Mouse (Mus musculus): ENCODE results near the gene Mlf2.
"Not testable (repeated sequence)": the region's sequence is repeated elsewhere in the genome, so short reads cannot be mapped to it uniquely, and the experiment has no call there.

The Mlf2 gene

DNA sequence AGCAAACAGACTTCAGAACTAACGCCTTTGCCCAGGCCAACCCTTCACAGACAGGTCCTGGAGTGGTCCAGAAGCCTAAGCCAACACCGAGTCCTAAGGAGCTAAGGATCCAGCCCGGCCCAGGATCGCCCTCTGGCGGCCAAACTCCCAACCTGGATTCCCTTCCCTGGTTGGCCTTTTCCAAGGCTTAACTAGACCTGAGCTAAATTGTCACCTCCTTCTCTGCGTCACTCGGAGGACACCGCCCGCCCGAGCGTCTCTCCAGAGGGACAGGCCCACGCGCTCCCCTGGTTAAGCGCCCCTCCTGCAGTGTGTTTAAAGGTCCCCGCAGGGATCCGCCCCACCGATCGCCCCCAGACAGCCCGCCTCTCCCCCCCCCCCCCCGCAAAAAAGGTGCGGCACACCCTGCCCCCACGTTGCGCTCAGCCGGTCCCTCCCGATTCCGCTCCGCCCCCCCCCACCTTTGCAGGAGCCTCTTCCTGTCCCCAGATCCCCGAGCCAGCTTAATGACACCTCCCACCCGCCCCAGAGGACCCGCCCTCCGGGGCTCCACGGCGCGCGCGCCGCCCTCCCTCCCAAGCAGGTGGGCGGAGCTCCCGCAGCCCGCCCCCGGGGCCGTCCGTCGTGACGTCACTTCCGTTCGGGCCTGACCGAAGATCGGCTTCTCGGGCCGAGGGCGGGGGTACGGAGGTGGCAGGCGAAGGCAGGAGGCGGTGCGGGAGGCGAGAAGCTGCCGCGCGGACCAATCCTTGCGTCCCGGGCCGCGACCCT lies at the start of gene Mlf2:
Gene Mlf2, plus strand, starts transcription at position 633 of the 771 bp plus-strand sequence.
- peak; percentile 97 for DNase-seq (ENCODE audit: low spot score)

DNA sequence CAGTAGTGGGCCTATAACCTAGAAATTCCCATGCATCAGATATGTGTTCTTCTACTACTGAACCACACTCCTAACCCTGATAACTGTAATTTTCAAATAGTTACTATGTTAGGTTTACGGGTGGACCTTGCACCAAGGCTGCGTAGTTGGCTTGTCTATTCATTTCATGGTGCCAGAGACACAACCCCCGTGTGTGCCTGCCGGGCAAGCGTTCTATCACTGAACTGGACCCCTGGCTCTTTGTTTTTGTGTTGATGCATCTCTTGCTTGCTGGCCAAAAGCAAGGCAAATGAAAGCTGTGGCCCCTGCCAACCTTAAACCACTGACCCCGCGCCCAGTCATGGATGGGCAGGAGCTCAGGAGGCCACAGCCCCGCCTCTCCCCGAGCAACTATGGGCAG lies 49.4 kb upstream of the Mlf2 start:
- no peak for DNase-seq (ENCODE audit: low spot score)

DNA sequence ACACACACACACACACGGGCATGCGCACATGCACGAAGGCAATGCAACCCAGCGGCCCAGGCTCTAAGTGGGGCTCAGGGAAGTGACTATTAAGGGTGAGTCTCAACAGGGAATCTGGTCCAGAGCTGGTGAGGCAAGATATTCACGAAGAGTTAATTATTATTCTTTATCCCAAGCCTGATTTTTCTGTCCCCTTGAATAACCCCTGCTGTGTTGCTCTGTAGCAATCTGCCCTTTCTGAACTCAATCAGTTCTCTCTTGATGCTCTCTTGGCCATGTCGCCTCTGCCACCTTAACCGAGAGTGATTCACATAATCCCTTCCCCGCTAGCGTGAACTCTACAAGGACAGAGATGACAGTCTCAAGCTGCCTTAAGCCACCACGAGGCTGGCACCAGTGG lies 47.8 kb upstream of the Mlf2 start:
- DNase-seq (ENCODE audit: low spot score), result no peak

DNA sequence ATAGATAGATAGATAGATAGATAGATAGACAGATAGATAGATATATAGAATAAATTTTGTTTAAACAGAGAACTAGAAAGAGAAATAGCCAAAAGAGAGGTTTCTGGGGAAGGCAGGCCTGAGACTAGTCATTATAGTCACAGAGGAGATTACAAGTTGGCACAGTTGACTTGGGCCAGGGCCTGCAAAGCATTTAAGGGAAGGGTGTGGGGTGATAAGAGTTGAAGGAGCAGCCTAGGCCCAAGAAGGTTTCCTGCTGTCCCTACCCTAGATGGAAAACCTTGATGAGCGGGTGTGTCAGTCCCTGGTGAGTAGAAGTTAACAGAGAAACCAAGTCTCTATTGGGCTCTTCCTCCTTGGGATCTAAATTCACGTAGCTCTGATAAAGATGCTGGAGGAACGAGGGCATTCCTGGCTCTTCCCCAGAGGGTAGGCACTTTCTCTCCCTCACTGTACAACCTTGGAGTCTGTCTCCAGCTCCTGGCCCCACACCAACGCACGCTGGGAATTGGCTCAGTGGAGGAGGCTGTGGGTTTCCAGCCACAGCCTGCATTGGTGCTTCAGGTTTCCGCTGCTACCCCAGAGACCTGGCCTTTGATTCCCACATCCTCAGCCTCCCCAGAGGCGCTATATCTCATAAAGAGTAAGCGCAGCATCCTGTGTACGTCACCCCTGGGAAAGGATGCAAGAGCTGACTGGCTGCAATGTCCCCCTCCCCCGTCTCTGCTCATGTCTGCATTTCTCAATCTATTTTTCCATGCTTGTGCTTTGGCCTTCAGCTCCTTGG lies 46.3 kb upstream of the Mlf2 start:
- no peak for DNase-seq (ENCODE audit: low spot score)

DNA sequence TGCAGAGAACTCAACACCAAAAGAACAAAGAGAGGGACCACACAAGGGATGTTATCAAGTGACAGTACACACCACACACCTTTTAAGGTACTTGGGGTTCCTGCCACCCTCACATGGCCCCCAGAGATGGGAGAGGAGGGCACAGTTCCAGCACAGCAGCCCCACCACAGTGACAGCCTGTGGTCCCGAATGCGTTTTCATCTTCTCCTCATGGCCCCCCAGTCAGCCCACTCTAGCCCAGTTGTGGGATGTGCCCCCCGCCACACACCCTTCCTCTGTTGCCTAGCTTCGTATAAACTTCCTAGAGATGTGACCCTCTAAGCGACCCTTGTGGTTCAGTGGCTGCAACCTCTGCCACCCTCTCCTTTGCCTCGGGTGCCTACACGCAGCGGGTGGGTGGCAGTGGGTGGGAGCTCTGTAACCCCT lies 45.2 kb upstream of the Mlf2 start:
- no peak for DNase-seq (ENCODE audit: low spot score)

DNA sequence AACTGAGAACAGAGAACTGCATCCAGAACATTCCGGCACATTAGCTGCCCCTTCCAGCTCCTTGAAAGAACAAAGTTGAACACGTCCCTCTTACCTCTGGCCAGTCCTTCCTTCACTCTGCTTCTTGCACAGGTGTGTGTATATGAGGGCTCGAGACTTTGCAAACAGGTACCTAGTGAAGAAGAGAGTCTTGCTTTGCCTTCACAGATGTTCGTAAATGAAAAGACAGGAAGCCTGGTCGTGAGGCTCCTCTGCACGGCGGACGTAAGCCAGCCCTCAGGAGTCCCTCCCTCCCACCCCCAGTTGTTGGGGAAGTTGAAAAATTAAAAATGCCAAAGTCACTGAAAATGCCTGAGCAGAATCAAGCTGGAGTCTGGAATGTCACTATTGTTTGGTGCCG lies 43.2 kb upstream of the Mlf2 start, which contains the start of gene Cd4:
Gene Cd4, minus strand, starts transcription at position 236 of the 400 bp plus-strand sequence.
- no peak for DNase-seq (ENCODE audit: low spot score)

DNA sequence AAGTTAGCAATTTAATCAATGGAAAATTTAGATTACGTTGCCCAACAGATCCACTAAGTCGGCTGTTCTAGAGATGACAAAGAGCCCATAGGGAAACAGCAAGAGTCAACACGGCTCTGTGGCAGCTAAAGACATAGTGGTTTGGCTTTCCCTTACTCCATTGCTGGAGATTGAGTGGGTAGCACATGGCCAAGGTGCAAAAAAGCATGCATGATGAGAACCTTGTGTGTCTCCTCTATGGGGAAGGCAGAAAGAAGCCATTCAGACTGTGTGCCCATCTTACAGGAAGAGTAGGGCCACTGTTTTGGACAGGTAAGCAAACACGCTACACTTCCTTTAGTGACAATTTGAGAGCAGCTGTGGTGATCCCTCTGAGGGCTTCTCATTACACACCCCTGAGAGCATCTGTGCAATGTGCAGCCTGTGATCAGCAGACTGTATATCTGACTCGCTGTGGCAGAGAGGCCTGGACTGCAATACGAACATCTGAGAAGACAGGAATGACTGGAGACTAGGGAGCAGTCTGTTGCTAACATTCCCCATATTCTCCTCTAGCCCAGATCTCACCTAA lies 42.5 kb upstream of the Mlf2 start:
- no peak for DNase-seq (ENCODE audit: low spot score)

DNA sequence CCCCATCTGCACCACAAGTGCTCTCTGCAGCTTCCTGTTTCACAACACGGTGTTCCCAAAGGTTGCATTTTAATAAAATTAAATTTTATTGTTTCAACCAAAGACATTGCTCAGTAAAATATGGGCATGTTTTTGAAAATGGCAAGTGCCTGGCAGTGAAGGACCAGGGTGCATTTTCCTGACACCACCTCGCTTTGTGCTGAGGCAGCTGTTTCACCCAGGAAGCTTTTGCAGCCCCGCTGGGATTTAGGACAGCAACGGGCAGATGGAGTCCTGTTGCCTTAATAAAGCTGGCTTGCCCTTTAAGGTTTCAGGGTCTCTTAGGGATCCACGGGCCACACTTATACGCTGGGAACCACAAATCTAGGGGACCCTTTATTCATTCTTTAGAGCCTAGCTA lies 40.2 kb upstream of the Mlf2 start:
- DNase-seq (ENCODE audit: low spot score), result no peak

DNA sequence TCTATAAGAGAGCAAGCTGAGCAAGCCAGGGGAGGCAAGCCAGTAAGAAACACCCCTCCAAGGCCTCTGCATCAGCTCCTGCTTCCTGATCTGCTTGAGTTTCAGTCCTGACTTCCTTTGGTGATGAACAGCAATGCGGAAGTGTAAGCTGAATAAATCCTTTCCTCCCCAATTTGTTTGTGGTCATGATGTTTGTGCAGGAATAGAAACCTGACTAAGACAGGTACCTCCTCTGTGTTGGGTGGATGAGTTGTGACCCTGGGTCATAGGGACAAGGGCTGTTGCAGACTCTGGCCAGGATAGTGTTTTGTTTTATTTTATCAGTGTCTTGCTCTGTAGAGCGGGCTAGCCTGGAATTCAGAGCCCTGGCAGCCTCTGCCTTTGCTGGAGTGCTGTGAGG lies 37.1 kb upstream of the Mlf2 start:
- DNase-seq (ENCODE audit: low spot score), result not testable (repeated sequence)

DNA sequence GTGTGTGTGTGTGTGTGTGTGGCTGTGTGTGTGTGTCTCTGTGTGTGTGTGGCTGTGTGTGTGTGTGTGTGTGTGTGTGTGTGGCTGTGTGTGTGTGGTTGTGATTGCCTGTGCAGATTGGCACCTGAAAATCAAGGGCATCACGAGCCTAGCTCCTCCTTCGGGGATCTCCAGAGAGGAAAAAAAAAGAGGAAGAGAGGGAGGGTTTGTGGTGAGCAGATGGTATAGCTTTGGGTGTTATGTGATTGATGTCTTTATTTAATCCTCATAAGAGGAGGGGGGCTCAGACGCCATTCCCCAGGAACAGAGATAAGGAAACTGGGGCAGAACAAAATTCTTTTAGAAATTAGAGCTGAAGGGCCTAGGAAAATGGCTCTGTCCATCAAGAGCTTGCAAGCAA lies 32.8 kb upstream of the Mlf2 start:
- DNase-seq (ENCODE audit: low spot score), result no peak

DNA sequence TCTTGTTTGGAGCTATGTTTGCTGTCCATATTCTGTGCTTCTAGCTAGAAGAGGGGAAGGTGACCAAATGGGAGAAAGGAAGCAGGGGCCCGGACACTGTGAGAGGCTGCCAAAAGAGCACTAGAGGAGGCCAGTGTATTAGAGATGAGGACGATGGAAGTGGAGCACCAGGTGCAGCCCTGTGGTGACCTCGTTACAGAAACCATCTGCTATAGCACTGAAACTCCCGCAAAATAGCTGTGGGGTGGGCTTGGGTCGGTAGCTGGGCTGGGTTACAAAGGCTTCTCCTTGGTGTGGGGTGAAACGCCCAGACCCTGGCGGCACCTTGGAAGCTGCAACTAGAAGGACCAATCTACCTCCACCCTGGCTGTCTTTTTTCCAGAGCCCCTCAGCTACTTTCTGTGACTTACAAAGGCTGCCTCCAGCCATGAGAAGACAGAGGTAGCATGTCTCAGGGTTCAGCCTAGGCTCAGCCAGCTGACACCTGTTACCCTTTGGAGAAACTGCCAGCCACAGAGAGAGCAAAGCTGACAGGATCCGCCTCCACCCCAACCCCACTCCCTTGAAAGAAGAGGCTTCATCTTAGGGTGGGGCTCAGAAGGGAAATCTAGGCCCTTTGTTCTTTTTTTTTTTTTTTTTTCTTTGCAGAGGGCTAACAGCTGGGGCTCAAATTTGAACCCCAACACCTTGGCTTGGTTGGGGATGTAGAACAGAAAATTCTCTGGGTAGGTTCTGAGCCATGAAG lies 31.0 kb upstream of the Mlf2 start:
- DNase-seq (ENCODE audit: low spot score), result no peak

DNA sequence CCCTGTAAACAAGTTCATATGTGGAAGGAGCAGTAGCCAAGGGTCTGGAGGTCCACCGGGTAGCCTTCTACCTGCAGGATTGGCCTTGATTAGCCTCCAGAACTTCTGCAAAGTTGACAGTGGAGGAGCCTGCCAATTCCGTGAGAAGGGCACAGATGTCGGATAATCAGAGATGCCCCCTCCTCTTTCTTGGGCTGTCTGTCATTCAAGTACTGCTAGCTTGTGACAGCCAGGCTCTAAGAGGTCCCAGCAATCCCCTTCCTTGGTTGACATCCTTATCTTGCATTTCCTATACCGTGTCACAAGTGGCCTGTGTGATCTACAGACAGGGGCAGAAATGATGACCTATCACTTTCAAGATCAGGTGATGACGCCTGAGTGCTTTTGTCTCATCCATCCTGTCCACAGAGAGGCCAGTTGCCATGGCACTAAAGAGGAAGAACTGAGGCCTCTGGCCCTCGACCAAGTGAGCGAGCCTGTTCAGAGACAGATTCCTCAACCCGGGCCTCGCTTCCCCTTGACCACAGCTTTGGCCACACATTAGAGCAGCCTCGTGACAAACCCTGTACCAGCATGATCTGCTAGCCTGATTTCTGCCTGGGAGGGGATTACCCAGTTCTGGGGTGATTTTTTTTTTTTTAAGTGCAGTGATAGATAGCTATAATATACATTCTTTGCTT lies 30.2 kb upstream of the Mlf2 start:
- no peak for DNase-seq (ENCODE audit: low spot score)

DNA sequence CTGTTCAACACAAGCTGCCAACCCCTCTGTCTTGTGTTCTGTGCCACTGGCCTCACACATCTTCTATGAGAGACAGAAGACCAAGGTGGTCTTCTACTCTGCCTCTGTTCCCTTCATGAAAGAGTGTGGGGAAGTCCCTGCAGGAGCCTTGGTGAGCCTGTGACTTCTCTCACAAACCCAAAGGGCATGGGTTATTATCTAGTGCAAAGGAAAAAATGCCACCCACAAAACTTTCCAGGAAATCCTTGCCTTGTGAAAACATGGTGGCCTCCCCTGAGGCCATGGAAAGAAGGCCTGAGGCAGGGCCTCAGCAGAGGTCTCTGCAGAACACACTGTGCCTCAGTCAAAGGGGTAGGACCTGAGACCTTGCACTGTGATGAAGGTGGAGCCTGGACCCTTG lies 29.3 kb upstream of the Mlf2 start:
- no peak for DNase-seq (ENCODE audit: low spot score)

DNA sequence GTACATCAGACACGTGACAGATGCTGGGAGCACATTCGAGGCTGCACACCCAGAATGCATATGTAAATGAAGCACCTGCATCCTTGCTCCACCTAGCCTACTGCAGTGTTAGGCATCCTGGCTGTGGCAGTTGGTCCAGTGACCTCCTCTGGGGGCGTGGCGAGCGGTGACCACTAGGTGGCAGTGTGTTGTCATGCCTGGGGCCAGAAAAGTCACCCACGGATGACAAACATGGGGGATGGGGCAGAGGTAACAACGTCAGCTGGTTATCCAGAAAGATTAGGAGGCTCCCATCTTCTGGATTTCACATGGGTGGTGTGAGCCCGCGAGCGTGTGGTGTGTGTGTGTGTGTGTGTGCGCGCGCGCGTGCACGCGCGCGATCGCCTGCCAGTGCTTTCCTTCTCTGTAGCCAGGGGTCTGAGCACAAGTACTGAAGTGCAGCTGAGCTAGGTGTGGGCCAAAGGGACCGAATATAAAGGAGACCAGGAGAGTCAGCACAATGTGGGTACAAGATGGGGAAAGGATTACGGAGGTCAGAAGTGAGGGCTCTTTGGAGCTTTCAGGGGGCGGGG lies 27.5 kb upstream of the Mlf2 start:
- peak; percentile 97 for DNase-seq (ENCODE audit: low spot score)

DNA sequence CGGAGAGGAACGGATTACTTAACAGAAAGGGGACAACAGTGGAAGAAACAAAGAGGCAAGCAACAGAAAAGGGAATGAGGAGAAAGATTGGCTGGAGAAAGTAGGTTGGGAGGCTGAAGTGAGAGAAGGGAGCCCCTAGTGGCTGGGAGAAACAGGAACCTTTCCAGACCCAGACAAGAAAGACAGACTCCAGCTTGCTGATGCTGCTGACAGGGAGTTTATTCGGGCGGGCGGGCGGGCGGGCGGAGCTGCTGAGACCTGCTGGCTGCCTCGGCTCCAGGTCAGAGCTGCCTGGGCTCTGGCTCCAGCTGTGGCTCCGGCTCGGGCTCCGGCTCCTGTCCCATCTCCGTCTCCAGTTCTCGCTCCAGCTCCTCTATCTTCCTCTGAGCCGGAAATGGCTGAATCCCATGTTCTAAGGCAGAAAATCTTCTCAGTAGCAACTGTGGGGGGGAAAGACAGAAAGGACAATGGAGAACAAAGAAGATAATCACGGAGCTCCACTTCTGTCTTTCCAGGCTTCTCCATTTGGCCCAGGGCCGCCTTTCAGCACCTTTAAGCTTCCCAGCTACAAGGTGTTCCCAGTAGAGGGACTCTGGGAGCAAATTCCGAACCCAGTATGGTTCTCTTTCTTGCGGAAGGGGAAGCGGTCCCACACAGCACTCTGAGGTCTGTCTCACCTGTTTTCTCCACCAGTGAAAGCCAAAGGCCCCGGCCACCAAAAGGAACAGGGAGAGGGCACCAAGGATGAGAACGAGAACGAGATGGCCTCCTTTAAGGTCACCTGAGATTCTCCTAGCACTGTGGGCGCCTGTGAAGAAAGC lies 26.8 kb upstream of the Mlf2 start:
- DNase-seq (ENCODE audit: low spot score), result peak; percentile 81

DNA sequence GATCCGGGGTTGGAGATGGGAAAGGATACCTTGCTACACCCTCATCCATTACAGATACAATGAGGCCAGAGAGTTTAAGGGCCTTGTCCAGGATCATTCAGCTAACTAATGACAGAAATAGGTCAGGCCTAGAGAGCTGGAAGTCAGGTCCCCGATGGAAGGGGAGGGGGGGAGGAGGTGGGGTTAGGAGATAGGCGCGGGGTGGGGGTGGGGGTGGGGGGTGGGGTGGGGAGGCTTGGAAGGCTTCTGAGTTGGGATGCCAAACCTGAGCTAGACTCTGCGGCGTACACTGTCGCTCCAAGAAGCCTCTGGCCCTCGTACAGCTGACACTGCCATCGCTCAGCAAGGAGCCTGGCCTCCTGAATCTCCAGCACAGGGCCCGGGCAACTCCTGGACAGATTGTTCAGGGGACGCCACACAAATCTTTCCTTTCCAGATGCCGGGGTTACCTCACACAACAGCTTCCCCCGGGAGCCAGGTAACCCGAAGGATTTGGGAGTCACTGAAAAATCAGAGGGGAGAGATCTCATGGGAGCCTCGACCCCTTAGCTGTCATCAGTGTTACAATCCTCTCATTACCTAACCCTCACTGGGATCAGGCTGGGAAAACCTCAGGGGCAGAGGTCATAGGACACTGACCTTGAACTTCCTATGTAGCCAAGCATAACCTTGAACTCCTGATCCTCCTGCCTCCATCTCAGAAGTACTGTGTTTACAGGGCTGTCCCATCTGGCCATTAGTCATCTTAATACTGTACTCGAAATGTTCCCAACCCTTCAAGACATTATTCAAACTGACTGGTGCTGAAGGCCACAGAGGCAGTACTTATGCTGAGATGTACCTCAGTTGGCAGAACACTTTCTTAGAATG lies 26.0 kb upstream of the Mlf2 start:
- DNase-seq (ENCODE audit: low spot score), result no peak

DNA sequence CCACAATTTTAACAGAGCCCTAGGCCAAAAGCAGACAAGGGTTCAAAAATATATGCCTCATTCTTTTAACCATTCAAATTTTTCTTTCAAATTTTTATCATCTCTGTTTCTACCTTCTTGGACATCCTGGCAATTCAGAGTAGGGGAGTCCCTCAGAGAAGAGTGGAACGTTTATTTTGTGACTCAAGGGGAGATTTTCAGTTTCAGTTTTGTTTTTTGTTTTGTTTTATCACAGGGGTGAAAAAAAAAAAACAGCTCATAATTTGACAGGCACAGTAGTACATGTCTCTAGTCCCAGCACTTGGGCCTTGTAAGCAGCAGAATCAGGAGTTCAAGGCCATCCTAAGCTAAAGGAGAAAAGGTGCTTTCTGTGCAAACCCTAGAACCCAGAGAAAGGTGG lies 23.4 kb upstream of the Mlf2 start:
- DNase-seq (ENCODE audit: low spot score), result no peak

DNA sequence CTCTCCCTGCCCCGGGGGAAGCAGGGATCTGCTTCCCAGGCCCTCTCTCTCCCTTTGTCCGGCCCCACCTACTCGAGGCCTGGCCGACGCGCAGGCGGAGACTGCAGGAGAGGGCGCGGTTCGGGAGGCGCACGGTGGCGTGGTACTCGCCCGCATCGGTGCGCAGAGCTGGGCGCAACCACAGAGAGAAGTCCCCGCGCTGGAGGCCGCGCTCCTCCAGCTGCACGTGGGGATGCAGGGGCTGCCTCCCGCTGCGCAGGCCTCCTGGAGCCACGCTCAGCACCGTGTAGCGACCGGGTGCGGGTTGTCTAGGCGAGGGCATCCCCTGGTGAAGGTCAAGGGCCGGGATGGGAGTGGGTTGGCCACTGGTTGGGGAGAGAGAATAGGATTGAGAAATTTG lies 21.2 kb upstream of the Mlf2 start:
- no peak for DNase-seq (ENCODE audit: low spot score)

DNA sequence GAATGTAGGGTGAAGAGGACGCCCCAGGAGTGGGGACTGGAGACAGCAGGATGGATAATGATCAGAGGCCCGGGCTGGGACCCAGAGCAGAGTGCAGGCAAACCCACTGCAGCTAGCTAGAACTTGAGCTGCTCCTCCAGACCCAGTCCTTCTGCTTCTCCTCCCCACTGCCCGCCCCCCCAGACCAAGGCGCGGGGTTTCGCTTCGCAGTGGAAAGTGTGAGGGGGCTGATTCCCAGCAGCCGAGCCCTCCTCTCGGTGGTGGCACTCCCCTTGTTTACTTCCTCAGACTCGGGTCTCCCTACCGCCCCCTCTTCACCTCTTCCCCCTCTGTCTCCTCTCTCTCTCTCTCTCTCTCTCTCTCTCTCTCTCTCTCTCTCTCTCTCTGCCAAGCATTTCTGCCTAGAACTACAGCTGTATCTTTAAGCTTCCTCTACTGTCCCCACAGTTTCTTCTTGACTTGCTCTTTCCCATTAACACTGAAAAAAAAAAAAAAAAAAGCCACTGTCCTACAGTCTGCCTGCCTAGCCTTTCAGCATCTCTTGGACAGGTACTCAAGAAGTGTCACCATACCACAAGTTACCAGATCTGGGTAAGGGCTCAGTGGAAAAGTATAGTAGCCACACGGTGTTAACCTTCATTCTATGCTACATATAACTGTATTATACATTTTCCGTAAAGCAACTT lies 19.5 kb upstream of the Mlf2 start, which contains the start of gene Lag3:
Gene Lag3, minus strand, starts transcription at position 173 of the 686 bp plus-strand sequence.
- no peak for DNase-seq (ENCODE audit: low spot score)
